Mouse (Mus musculus): ENCODE data around the gene Lpp. TPM values are rescaled to one million over a fixed set of nuclear protein-coding genes. Genes with fewer than 3 reads are reported as not detected.

Lpp gene
- total and polyA plus RNA-seq, 3 experiments: 7.7 to 25.1 (median 23.6) TPM

GRCm38 (mm10) chr16:24756141-24756540, 362.8 kb downstream of the Lpp start:
- H3K27me3 ChIP-seq (ENCODE audit: control insufficient read depth, insufficient read depth, low read length): no peaks in the 10 kb centered on the region
- no peak for DNase-seq
- no peak overlapping the region for H3K9ac ChIP-seq (ENCODE audit: low read depth, low read length)
- H3K4me1 ChIP-seq (ENCODE audit: control insufficient read depth, insufficient read depth, low read length): no peaks in the 10 kb centered on the region
- H3K27ac ChIP-seq: no peak overlapping the region
- H3K79me2 ChIP-seq (replicated peaks; ENCODE audit: control insufficient read depth, insufficient read depth, low read length): no peaks in the 10 kb centered on the region
- H3K36me3 ChIP-seq (ENCODE audit: control insufficient read depth, insufficient read depth, low read length): no peaks in the 10 kb centered on the region
- H3K4me3 ChIP-seq: no peak overlapping the region
- TF ChIP-seq EP300 (IDR thresholded peaks at IDR 0.05; ENCODE audit: insufficient read depth, low read depth, low read length) (no peak), CTCF (IDR thresholded peaks at IDR 0.05) (no peak), POLR2A (IDR thresholded peaks at IDR 0.05; ENCODE audit: insufficient read depth, low read depth, low read length) (no peak)
- intact Hi-C loops (cut with DNase I): no loop called here
- 88% methylated on average over 9 of the region's 9 CpGs for WGBS

DNA sequence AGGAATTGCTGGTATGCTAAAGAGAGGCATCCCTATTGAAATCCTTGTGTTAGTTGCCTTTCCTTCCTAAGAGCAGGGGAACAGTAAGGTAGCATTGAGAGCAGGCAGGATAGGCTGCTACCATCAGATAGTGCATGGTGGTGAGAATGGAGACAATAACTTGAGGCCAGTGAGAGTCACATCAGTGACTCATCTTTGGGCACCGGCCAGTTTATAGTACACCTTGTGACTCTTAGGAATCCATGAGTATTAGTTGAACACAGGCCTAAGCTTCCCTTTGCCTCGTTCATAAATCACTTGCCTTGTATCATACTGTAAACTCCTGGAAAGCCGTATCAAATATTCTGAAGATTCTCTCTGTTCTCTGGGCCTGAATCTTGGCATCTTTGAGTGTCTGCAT, 372.7 kb downstream of the Lpp start:
- no peak for DNase-seq

DNA sequence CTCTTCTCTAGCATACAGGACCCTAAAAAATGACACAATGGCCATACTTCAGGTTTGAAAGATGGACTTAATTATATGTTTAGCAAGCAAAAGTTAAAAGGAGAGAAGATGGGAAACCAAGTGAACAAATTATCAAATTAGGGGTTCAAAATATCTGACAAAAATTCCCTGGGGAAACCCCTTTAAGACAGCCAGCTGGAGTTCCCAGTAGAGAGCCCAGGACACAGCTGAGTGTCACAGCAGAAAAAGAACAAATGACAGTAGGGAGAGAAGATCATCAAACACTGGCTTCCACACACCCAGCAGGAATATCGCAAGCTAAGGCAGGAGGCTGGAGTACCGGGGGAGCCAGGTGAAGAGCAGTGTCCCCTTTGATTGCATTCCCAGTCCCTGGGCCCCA, 373.3 kb downstream of the Lpp start:
- no peaks in the 10 kb centered on the region; the same call in 1 of the 2 replicates for H3K4me1 ChIP-seq (ENCODE audit: control insufficient read depth, insufficient read depth, low read length)
- H3K79me2 ChIP-seq (replicated peaks; ENCODE audit: control insufficient read depth, insufficient read depth, low read length): no peaks in the 10 kb centered on the region
- 93% methylated on average over 2 of the region's 2 CpGs for WGBS
- no peaks in the 10 kb centered on the region for H3K27me3 ChIP-seq (ENCODE audit: control insufficient read depth, insufficient read depth, low read length)
- intact Hi-C loops (cut with DNase I): no loop called here
- no peak for DNase-seq
- H3K4me3 ChIP-seq: no peak overlapping the region
- no peak overlapping the region for H3K9ac ChIP-seq (ENCODE audit: low read depth, low read length)
- TF ChIP-seq POLR2A (IDR thresholded peaks at IDR 0.05; ENCODE audit: insufficient read depth, low read depth, low read length) (no peak), EP300 (IDR thresholded peaks at IDR 0.05; ENCODE audit: insufficient read depth, low read depth, low read length) (no peak), CTCF (IDR thresholded peaks at IDR 0.05) (no peak)
- no peak overlapping the region for H3K27ac ChIP-seq
- H3K36me3 ChIP-seq (ENCODE audit: control insufficient read depth, insufficient read depth, low read length): no peaks in the 10 kb centered on the region

More for the DNA sequence above, 372.7 kb downstream of the Lpp start:
- WGBS: 74% methylated on average over 3 of the region's 3 CpGs
- Histone ChIP-seq H3K4me1 (ENCODE audit: control insufficient read depth, insufficient read depth, low read length) (no peaks in the 10 kb centered on the region; the same call in 1 of the 2 replicates), H3K79me2 (replicated peaks; ENCODE audit: control insufficient read depth, insufficient read depth, low read length) (no peaks in the 10 kb centered on the region), H3K27me3 (ENCODE audit: control insufficient read depth, insufficient read depth, low read length) (no peaks in the 10 kb centered on the region), H3K36me3 (ENCODE audit: control insufficient read depth, insufficient read depth, low read length) (no peaks in the 10 kb centered on the region), H3K4me3 (no peak overlapping the region), H3K27ac (no peak overlapping the region), H3K9ac (ENCODE audit: low read depth, low read length) (no peak overlapping the region)
- intact Hi-C loops (cut with DNase I): no loop called here
- no peak for TF ChIP-seq EP300 (IDR thresholded peaks at IDR 0.05; ENCODE audit: insufficient read depth, low read depth, low read length)

GRCm38 (mm10) chr16:24777053-24777452, 383.7 kb downstream of the Lpp start:
- H3K27ac ChIP-seq: no peak overlapping the region
- TF ChIP-seq EP300 (IDR thresholded peaks at IDR 0.05; ENCODE audit: insufficient read depth, low read depth, low read length): no peak
- TF ChIP-seq POLR2A (IDR thresholded peaks at IDR 0.05; ENCODE audit: insufficient read depth, low read depth, low read length): no peak
- no peak for TF ChIP-seq CTCF (IDR thresholded peaks at IDR 0.05)
- no peak overlapping the region for H3K4me3 ChIP-seq
- 82% methylated on average over 2 of the region's 2 CpGs for WGBS
- intact Hi-C loops (cut with DNase I): no loop called here
- H3K4me1 ChIP-seq (ENCODE audit: control insufficient read depth, insufficient read depth, low read length): peaks cover 2% of the 10 kb centered on the region
- no peak overlapping the region for H3K9ac ChIP-seq (ENCODE audit: low read depth, low read length)
- no peaks in the 10 kb centered on the region for H3K27me3 ChIP-seq (ENCODE audit: control insufficient read depth, insufficient read depth, low read length)
- H3K36me3 ChIP-seq (ENCODE audit: control insufficient read depth, insufficient read depth, low read length): peaks cover 5% of the 10 kb centered on the region
- DNase-seq: no peak
- no peaks in the 10 kb centered on the region for H3K79me2 ChIP-seq (replicated peaks; ENCODE audit: control insufficient read depth, insufficient read depth, low read length)

DNA sequence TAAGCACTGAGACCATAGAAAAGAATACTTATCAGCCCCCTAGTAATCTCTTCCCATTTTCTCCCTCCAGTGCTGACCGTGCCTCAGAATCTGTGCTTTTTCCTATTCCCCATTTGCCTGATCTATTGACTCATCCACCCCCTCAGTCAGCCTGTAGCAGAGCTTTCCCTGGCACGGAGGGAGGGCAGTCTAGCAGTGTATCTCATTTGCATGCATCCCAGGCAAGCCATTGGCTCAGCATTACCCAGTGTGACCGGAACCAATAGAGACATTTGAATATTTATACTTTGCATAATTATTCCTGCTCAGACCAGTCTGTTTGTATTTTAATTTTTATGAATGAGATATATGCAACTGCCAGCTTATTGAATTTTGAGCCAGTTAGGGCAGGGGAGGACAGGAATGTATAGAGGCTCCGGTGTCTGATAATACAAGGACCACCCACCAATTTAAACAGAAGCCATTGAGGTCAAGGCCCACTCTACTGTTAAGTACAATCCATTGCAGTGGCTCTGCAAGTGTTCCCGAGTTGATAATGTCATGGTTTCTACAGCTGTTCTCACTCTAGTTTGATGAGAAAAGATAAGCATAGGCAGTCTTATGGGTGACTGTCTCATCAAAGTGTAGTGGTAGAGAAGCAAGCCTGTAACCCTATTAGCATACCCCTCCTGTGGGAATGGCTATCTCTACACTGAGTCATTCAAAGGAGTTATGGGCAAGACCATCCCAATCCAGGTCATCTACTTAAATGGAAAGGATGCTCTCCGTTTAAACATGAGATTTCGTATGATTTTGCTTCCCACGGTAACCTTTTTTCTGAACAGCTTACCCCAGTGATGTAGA, 385.3 kb downstream of the Lpp start:
- Histone ChIP-seq H3K4me3 (no peak overlapping the region), H3K9ac (ENCODE audit: low read depth, low read length) (no peak overlapping the region), H3K79me2 (replicated peaks; ENCODE audit: control insufficient read depth, insufficient read depth, low read length) (no peaks in the 10 kb centered on the region), H3K4me1 (ENCODE audit: control insufficient read depth, insufficient read depth, low read length) (peaks cover 2% of the 10 kb centered on the region), H3K27ac (no peak overlapping the region), H3K27me3 (ENCODE audit: control insufficient read depth, insufficient read depth, low read length) (no peaks in the 10 kb centered on the region), H3K36me3 (ENCODE audit: control insufficient read depth, insufficient read depth, low read length) (peaks cover 5% of the 10 kb centered on the region)
- no peak for TF ChIP-seq POLR2A (IDR thresholded peaks at IDR 0.05; ENCODE audit: insufficient read depth, low read depth, low read length)
- TF ChIP-seq EP300 (IDR thresholded peaks at IDR 0.05; ENCODE audit: insufficient read depth, low read depth, low read length): no peak
- no peak for TF ChIP-seq CTCF (IDR thresholded peaks at IDR 0.05)
- no peak for DNase-seq
- intact Hi-C loops (cut with DNase I): no loop called here
- WGBS: 83% methylated on average over 8 of the region's 8 CpGs

DNA sequence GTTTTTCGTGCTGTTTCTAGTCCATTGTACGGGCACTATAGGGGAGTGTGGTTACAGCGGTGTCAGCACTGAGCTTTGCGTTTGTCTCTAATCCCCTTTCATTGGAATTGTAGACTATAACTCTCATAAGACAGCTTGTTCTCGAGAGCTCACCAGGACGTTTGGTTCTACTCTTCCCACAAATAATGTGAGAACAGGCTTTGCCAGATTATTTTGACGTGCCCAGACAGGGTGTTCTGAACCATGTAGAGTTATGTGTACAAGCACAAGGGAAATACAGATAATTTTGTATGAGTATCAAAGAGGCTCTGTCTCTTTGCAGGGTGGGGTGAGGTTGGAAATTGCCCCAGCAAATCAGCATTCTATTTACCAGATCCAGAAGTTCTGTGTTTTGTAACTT, 387.2 kb downstream of the Lpp start:
- WGBS: 82% methylated on average over 7 of the region's 7 CpGs
- intact Hi-C loops (cut with DNase I): no loop called here
- no peaks in the 10 kb centered on the region for H3K27me3 ChIP-seq (ENCODE audit: control insufficient read depth, insufficient read depth, low read length)
- TF ChIP-seq CTCF (IDR thresholded peaks at IDR 0.05): no peak
- no peak for TF ChIP-seq POLR2A (IDR thresholded peaks at IDR 0.05; ENCODE audit: insufficient read depth, low read depth, low read length)
- TF ChIP-seq EP300 (IDR thresholded peaks at IDR 0.05; ENCODE audit: insufficient read depth, low read depth, low read length): no peak
- H3K9ac ChIP-seq (ENCODE audit: low read depth, low read length): no peak overlapping the region
- no peaks in the 10 kb centered on the region for H3K79me2 ChIP-seq (replicated peaks; ENCODE audit: control insufficient read depth, insufficient read depth, low read length)
- no peak overlapping the region for H3K4me3 ChIP-seq
- peaks cover 5% of the 10 kb centered on the region for H3K36me3 ChIP-seq (ENCODE audit: control insufficient read depth, insufficient read depth, low read length)
- DNase-seq: no peak
- no peak overlapping the region for H3K27ac ChIP-seq
- peaks cover 2% of the 10 kb centered on the region for H3K4me1 ChIP-seq (ENCODE audit: control insufficient read depth, insufficient read depth, low read length)
